Mouse (Mus musculus) inflammation-experienced regulatory T-cells, adult 6 months (primary cell): ENCODE data around the gene Prom2. TPM values are rescaled to one million over a fixed set of nuclear protein-coding genes. Genes with fewer than 3 reads are reported as not detected.

Source experiments
- ATAC-seq: one replicate; pipeline ENCODE4 v1.8.0; 2017
- polyA plus RNA-seq, 3 experiments: library from polyadenylated mRNA; unstranded; fragments of 100-300 nt; shearing (Covaris generic); gene quantifications; one replicate each; pipeline ENCODE4 v1.2.1; 2017

The Prom2 gene
- polyA plus RNA-seq, 3 experiments from 2014 or later, result 0.10 TPM; not detected in 2

DNA sequence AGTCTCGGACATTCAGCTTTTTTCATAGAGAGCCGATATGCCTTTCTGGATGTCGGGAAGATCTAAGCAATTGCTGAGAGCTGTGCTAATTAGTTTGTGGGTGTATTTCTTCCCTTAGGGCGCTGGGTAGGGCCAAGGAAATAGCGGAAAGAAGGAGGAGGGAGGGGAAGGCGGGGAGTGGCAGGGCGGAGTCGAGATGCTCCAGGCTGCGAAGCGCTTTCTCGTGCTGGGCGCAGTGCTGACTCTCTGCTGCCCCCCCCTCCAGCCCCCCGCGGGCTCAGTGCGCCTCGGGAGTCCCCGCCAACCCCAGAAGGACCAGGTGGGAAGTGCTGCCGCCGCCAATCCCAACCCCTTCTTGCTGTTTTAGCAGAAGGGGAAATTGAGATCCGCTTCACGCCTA is 58.3 kb downstream of the Prom2 start:
- ATAC-seq, result no peak

DNA sequence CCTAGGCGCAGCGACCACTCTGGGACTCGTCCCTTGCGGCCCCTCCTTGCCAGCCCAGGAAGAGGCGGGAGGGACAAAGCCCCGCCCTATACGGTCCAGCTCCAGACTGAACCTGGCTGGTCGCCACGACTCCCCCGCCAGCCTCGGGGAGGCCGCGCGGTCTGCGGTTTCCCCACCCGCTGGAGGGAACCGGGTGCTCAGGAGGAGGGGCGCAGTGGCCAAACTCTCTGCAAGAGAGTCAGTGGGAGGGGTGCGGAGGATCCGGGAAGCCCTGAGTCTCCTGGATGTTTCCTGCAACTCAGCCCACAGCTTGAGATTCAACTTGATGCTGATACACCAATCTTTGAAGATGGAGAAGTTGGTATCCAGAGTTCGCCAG is 58.7 kb downstream of the Prom2 start:
- ATAC-seq, result no peak

GRCm38 (mm10) chr2:127481841-127482532 is 59.3 kb downstream of the Prom2 start:
- ATAC-seq, result no peak

DNA sequence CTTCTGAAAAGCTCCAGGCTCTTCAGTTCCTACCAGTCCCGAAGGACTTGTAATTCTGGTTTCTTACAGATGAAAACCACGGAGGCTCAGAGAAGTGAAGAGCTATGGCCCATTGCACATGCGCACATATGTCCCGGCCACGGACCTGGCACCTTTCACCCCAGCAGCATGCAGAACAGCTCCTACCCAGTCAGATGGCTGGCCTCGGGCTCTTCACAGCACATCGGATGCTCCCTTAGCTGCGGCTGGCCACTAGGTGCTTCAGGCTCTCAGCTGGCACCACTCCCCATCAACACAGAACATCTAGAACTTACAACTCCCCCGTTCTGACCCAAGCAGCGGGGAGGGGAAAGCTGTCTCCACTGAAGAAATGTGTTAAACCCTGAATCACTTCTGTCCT is 61.5 kb downstream of the Prom2 start:
- no peak for ATAC-seq

DNA sequence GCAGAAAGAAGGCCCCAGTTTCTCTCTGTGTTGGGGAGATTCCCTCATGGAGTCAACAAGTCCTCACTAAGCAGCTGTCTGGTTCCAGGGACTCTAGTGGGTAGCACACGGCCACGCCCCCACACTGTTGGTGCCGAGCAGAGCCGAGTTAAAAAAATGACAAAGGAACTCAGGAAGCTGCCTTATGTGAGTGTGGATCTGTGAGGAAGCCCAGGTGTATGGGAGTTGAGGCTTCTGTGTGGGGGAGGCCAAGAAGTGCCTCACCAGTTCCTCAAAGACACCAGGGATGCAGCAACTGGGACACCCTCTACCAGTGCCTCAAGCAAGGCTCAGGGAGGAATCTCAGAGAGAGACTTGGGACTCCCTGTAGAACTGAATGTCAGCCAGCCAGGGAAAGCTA is 62.1 kb downstream of the Prom2 start:
- ATAC-seq, result no peak

Other genes starting within 250 kb of the Prom2 start
- 10 to 100 TPM; 26.0 to 29.5 (median 27.9) TPM for gene Dusp2, start 205.3 kb downstream of the Prom2 start, polyA plus RNA-seq
- under 1 TPM in 2 of 3 experiments, not detected in 1; 0.21 to 0.35 TPM for gene Astl, start 202.8 kb downstream of the Prom2 start, polyA plus RNA-seq
- gene Adra2b, start 178.3 kb downstream of the Prom2 start, polyA plus RNA-seq, result under 1 TPM in 1 of 3 experiments, not detected in 2; 0.13 TPM
- under 1 TPM in 2 of 3 experiments, not detected in 1; 0.14 to 0.34 TPM for gene Gpat2, start 116.3 kb downstream of the Prom2 start, polyA plus RNA-seq
- 10 to 100 TPM; 29.3 to 66.5 (median 38.0) TPM for gene Fahd2a, start 96.9 kb downstream of the Prom2 start, polyA plus RNA-seq
- gene Kcnip3, start 19.4 kb downstream of the Prom2 start, polyA plus RNA-seq, result 1 to 10 TPM in 1 of 3 experiments, not detected in 2; 3.5 TPM
- gene Zfp661, start 45.6 kb upstream of the Prom2 start, polyA plus RNA-seq, result 1 to 10 TPM in 2 of 3 experiments, under 1 TPM in 1; 0.92 to 3.0 (median 2.4) TPM
- 100 to 1,000 TPM; 107 to 152 (median 144) TPM for gene Mrps5, start 45.8 kb upstream of the Prom2 start, polyA plus RNA-seq
- gene Mal, start 115.2 kb upstream of the Prom2 start, polyA plus RNA-seq, result not detected
- gene Mall, start 188.5 kb upstream of the Prom2 start, polyA plus RNA-seq, result not detected
- under 1 TPM in 1 of 3 experiments, not detected in 2; 0.36 TPM for gene Nphp1, start 247.4 kb upstream of the Prom2 start, polyA plus RNA-seq